Mouse (Mus musculus) embryonic facial prominence, embryonic 14.5 days (tissue): ENCODE results near the gene Col5a1. TPM values are rescaled to one million over a fixed set of nuclear protein-coding genes. Genes with fewer than 3 reads are reported as not detected.
A peak's percentile ranks its signal among the peaks of the same experiment; 100 is the strongest.

ENCODE experiments used
- ATAC-seq: fragments of 200-750 bp; cut with Nextera tagmentation; 2 replicates; pipeline ENCODE4 v1.8.0; 2017; ENCODE audit warnings: low read depth, moderate number of reproducible peaks, moderate TSS enrichment
- DNase-seq: peaks from one replicate; pipeline ENCODE4 v3.0.0-alpha.2; 2015; ENCODE audit warnings: low spot score
- H3K27ac ChIP-seq: fragments of 300-500 bp; sonication (generic); replicated peaks from 2 replicates; pipeline ENCODE4 v1.5.1; 2014; ENCODE audit warnings: low read depth, mild to moderate bottlenecking, low read length, moderate library complexity
- H3K27me3 ChIP-seq: fragments of 300-500 bp; sonication (generic); replicated peaks from 2 replicates; pipeline ENCODE4 v1.6.1; 2014; ENCODE audit warnings: low read length; ENCODE audit not compliant: control insufficient read depth, insufficient read depth
- H3K36me3 ChIP-seq: fragments of 300-500 bp; sonication (generic); 2 replicates; pipeline ENCODE4 v1.6.1; 2014; ENCODE audit warnings: low read length, mixed read lengths; ENCODE audit not compliant: control insufficient read depth, insufficient read depth
- H3K4me1 ChIP-seq: fragments of 300-500 bp; sonication (generic); 2 replicates; pipeline ENCODE4 v1.6.1; 2014; ENCODE audit warnings: antibody characterized with exemption, low read length; ENCODE audit not compliant: control insufficient read depth, insufficient read depth
- H3K4me2 ChIP-seq: fragments of 300-500 bp; sonication (generic); 2 replicates; pipeline ENCODE4 v1.6.1; 2014; ENCODE audit warnings: low read depth, mild to moderate bottlenecking, low read length, moderate library complexity, mixed read lengths
- H3K4me3 ChIP-seq: fragments of 300-500 bp; sonication (generic); 2 replicates; pipeline ENCODE4 v1.5.1; 2014; ENCODE audit warnings: low read depth, mild to moderate bottlenecking, low read length
- H3K9ac ChIP-seq: fragments of 300-500 bp; sonication (generic); 2 replicates; pipeline ENCODE4 v1.6.1; 2014; ENCODE audit warnings: low read depth, mild to moderate bottlenecking, low read length, moderate library complexity, mixed read lengths
- H3K9me3 ChIP-seq: fragments of 300-500 bp; sonication (generic); 2 replicates; pipeline ENCODE4 v1.6.1; 2016; ENCODE audit warnings: low read length; ENCODE audit not compliant: control insufficient read depth
- WGBS: fragments of 180-500 bp; shearing (Covaris S2); extraction: QIAGEN DNeasy Blood & Tissue Kit; methylation state at CpG from one replicate; pipeline ENCODE4 v1.1.7; 2014; 5-methylcytosine and 5-hydroxymethylcytosine counted together
- polyA plus RNA-seq: library from polyadenylated mRNA; unstranded; fragments of >200 nt; fragmentation: Nextera tagmentation; extraction: Ambion mirVana; gene quantifications from 2 replicates; pipeline ENCODE4 v1.2.1, GENCODE M21; 2014

The Col5a1 gene
- polyA plus RNA-seq, 1 experiment from 2014 or later, result 253 TPM

DNA sequence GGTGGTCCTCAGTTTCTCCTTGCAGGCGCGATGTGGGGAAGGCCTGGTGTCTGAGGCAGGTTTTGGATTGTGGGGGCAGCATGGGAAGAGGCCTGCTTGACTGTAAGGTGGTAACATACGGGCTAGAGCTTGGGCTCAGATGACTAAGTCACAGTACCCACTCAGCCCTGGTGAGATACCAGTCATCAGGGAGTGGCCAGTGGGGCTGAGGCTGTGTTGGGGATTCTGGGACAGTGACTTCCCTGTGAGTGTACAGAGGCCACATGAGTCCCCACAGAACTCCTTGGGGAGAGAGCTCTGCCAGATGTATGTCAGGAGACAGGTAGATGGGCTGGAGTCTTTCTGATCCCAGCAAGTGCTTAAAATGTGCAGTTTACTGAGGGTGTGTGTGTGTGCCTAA, 31.0 kb downstream of the Col5a1 start:
- DNase-seq (no peak), ATAC-seq (no peak)
- no peak overlapping the region for H3K9ac ChIP-seq
- H3K4me2 ChIP-seq, result no peak overlapping the region
- H3K4me3 ChIP-seq, result no peak overlapping the region
- H3K27ac ChIP-seq, result no peak overlapping the region
- H3K4me1 ChIP-seq, result no peaks in the 10 kb centered on the region
- 91% methylated on average over 3 of the region's 3 CpGs for WGBS
- peaks cover 5% of the 10 kb centered on the region for H3K36me3 ChIP-seq
- no peaks in the 10 kb centered on the region for H3K9me3 ChIP-seq
- H3K27me3 ChIP-seq, result no peaks in the 10 kb centered on the region

- H3K4me1 ChIP-seq, result no peaks in the 10 kb centered on the region
- 72% methylated on average over 7 of the region's 7 CpGs for WGBS
- no peak overlapping the region for H3K4me2 ChIP-seq
- H3K9me3 ChIP-seq, result no peaks in the 10 kb centered on the region
- no peak overlapping the region for H3K9ac ChIP-seq
- ATAC-seq, result no peak
- peaks cover 14% of the 10 kb centered on the region for H3K36me3 ChIP-seq
- no peak for DNase-seq
- H3K27me3 ChIP-seq, result no peaks in the 10 kb centered on the region
- H3K27ac ChIP-seq, result no peak overlapping the region
- no peak overlapping the region for H3K4me3 ChIP-seq
Measured at GRCm38 (mm10) chr2:27918106-27918505, 31.9 kb downstream of the Col5a1 start.

DNA sequence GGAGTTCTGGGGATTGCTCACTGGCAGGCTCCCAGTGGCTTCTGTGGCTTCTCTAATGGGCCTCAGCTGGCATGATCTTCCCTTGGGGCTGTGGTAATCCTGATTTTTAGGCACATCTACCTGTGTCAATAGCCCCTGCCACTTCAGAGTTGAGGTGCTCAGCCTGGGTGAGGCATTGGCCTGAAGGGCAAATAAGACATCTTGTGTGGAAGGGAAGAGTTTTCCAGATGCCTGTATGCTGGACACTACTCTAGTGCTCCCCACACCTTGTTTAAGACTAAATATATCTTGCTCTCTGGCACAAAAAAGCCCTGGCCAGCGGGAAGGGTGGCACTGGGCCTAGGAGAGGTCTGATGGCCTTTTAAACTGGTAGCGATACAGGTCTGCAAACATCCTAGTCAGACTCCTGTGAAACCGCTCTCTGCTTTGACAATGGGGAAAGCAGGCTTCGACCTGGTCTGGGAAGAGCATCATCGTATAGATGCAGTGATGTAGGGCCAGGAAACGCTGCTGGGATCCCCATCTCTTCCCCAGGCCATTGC, 33.2 kb downstream of the Col5a1 start:
- ATAC-seq (no peak), DNase-seq (no peak)
- H3K27me3 ChIP-seq, result no peaks in the 10 kb centered on the region
- no peaks in the 10 kb centered on the region for H3K9me3 ChIP-seq
- H3K4me2 ChIP-seq, result no peak overlapping the region
- peaks cover 26% of the 10 kb centered on the region for H3K36me3 ChIP-seq
- no peaks in the 10 kb centered on the region for H3K4me1 ChIP-seq
- H3K27ac ChIP-seq, result no peak overlapping the region
- WGBS, result 92% methylated on average over 6 of the region's 6 CpGs
- H3K9ac ChIP-seq, result no peak overlapping the region
- no peak overlapping the region for H3K4me3 ChIP-seq

DNA sequence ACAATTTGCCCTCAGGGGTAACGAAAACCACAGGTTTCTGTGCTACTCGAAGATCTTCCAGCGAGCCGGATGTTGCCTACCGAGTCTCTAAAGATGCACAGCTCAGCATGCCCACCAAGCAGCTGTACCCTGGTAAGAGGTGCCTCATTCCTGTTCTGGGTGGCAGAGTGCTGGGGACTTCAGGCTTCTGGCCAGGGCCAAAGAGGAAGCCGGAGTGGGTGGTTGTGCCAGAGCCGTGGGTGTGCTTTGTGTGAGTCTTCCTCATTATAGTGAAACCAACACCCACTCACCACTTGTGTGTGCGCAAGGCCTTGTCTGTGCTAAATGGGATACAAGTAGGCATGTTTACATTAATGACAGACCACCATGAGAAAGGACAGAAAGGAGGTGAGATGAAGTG, 35.8 kb downstream of the Col5a1 start:
- Histone ChIP-seq H3K4me3 (no peak overlapping the region), H3K4me1 (no peaks in the 10 kb centered on the region), H3K27me3 (no peaks in the 10 kb centered on the region), H3K4me2 (no peak overlapping the region), H3K36me3 (peaks cover 32% of the 10 kb centered on the region), H3K9me3 (no peaks in the 10 kb centered on the region), H3K9ac (no peak overlapping the region), H3K27ac (no peak overlapping the region)
- no peak for ATAC-seq
- 76% methylated on average over 8 of the region's 8 CpGs for WGBS
- DNase-seq, result no peak

GRCm38 (mm10) chr2:27923718-27924117, 37.5 kb downstream of the Col5a1 start:
- WGBS, result 72% methylated on average over 6 of the region's 6 CpGs
- Histone ChIP-seq H3K9ac (no peak overlapping the region), H3K36me3 (peaks cover 43% of the 10 kb centered on the region), H3K4me1 (no peaks in the 10 kb centered on the region), H3K4me2 (no peak overlapping the region), H3K27me3 (no peaks in the 10 kb centered on the region), H3K4me3 (no peak overlapping the region), H3K27ac (no peak overlapping the region), H3K9me3 (no peaks in the 10 kb centered on the region)
- DNase-seq, result no peak
- no peak for ATAC-seq

DNA sequence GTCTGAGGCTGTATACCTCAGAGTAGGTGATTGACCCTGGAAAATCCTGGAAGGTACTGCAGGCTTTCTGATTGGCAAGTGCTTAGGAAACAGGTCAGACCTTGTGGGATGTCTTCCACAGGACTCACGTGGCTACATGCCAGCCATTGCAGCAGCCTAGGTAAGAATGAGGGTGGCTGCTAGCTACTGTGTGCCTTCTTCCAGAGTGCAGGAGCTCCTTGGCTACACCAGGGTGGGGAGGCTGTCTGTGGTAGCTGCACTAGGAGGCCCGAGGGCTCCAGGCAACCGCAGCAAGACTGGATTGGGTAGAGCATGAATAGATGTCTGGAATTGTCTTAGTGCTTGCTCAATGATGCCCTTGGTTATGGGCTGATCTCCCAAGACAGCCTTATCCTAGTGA, 38.2 kb downstream of the Col5a1 start:
- Histone ChIP-seq H3K9ac (no peak overlapping the region), H3K9me3 (no peaks in the 10 kb centered on the region), H3K36me3 (peaks cover 46% of the 10 kb centered on the region), H3K4me1 (no peaks in the 10 kb centered on the region), H3K4me2 (no peak overlapping the region), H3K4me3 (no peak overlapping the region), H3K27me3 (no peaks in the 10 kb centered on the region), H3K27ac (no peak overlapping the region)
- WGBS, result 86% methylated on average over 3 of the region's 3 CpGs
- DNase-seq (no peak), ATAC-seq (no peak)

- Histone ChIP-seq H3K36me3 (peaks cover 56% of the 10 kb centered on the region), H3K27ac (no peak overlapping the region), H3K4me3 (no peak overlapping the region), H3K9ac (no peak overlapping the region), H3K27me3 (no peaks in the 10 kb centered on the region), H3K9me3 (no peaks in the 10 kb centered on the region), H3K4me2 (no peak overlapping the region), H3K4me1 (peaks cover 16% of the 10 kb centered on the region)
- ATAC-seq, result no peak
- WGBS, result 52% methylated on average over 7 of the region's 7 CpGs
- DNase-seq, result peak; percentile 41
Measured at GRCm38 (mm10) chr2:27926478-27927165, 40.4 kb downstream of the Col5a1 start.

- 88% methylated on average over 5 of the region's 5 CpGs for WGBS
- Histone ChIP-seq H3K4me2 (no peak overlapping the region), H3K9me3 (no peaks in the 10 kb centered on the region), H3K4me3 (no peak overlapping the region), H3K36me3 (peaks cover 42% of the 10 kb centered on the region), H3K27me3 (no peaks in the 10 kb centered on the region), H3K4me1 (peaks cover 53% of the 10 kb centered on the region), H3K27ac (peak overlapping the region; percentile 93; the same call in 1 of the 2 replicates), H3K9ac (0 out of 2 replicates have a peak overlapping the region, but pooled peaks have one; percentile 8)
- DNase-seq, result no peak
- no peak for ATAC-seq
Measured at GRCm38 (mm10) chr2:27930471-27931015, 44.3 kb downstream of the Col5a1 start.

DNA sequence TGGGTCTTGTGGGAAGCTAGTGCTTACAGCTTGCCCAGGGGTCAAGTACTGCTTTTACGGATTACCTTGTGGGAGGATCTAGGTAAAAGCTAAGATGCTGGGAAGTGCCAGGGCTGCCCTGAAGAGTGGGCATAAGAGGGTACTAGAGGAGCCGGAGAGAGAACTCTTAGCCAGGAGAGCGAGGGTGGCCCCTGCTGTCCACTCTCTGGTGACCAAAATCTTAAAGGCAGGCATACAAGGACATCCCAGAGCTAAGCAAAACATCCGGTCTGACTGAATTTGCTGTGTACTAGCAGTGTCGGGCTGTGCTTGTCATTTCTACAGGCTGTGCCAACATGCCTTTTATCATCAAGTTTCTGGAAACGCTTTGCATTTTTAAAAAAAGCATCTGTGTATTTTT, 44.9 kb downstream of the Col5a1 start:
- ATAC-seq, result no peak
- 56% methylated on average over 6 of the region's 6 CpGs for WGBS
- H3K9ac ChIP-seq, result no peak overlapping the region
- no peak overlapping the region for H3K4me2 ChIP-seq
- H3K27me3 ChIP-seq, result no peaks in the 10 kb centered on the region
- H3K4me3 ChIP-seq, result no peak overlapping the region
- peaks cover 58% of the 10 kb centered on the region for H3K4me1 ChIP-seq
- H3K27ac ChIP-seq, result peak overlapping the region; percentile 93
- DNase-seq, result no peak
- peaks cover 47% of the 10 kb centered on the region for H3K36me3 ChIP-seq
- H3K9me3 ChIP-seq, result no peaks in the 10 kb centered on the region
